Mouse (Mus musculus) adrenal gland, postnatal 36 days (tissue): ENCODE data around the gene 4931406C07Rik. TPM values are rescaled to one million over a fixed set of nuclear protein-coding genes. Genes with fewer than 3 reads are reported as not detected.

Source experiments
- DNase-seq, 2 experiments: peaks; one replicate each; pipeline ENCODE4 v3.0.0; 2021; ENCODE audit warnings: mixed read lengths in 1 of 2
- microRNA-seq: library from miRNA; unstranded; fragments of <30 nt; microRNA quantifications from one replicate; pipeline ENCODE4 v1.2.0, GENCODE M21; 2021
- total RNA-seq, 2 experiments: library from RNA; stranded (reverse); gene quantifications; 2 replicates each; pipeline ENCODE4 v1.2.3; 2021

Gene 4931406C07Rik
- total RNA-seq, 2 experiments from 2014 or later: 99.2 to 104 TPM

DNA sequence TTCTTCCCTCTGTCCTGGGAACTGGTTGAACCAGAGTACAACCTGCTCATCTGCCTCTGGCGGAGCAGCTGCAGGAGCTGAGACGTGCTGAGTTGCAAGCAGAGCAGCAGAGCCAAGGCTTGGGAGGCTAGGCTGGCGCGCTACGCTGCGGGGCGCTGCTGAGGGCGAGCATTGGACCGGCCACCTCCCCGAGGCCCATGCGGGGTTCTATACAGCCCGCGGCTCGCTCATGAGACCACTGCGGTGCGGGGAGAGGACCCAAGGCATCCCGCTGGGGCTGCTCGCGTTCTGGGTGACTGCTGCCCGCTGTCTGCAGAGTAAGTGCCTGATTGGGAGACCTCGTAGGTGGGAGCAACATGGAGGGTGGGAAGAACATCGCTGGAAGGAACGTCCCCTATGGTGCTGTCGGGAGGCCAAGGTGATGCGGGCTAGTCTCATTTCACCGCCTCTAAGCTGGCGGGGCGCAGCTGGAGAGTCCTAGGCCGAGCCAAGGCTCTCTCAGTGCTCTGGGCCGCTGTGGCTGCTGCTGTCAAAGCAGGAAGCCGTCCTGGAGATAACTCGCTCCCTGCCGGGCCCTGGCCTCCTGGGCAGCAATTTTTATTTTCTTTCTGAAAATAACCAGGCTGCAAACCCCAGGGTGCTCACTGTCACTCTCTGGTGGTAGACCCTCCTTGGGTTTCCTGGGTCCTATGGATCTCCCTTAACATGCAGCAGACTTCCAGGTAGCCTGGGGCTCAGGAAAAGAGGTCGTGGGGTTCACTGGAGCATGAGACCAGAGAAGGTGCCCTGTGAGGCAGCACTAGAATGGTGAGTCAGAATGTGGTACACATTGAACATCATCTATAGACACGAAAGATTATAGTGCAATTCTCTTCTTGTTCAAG lies 67.0 kb downstream of the 4931406C07Rik start, which contains the start of gene Vstm5:
Gene Vstm5 (plus strand): TSS at position 4 of the 884 bp plus-strand sequence.
- DNase-seq: peak; percentile 33 to 54

DNA sequence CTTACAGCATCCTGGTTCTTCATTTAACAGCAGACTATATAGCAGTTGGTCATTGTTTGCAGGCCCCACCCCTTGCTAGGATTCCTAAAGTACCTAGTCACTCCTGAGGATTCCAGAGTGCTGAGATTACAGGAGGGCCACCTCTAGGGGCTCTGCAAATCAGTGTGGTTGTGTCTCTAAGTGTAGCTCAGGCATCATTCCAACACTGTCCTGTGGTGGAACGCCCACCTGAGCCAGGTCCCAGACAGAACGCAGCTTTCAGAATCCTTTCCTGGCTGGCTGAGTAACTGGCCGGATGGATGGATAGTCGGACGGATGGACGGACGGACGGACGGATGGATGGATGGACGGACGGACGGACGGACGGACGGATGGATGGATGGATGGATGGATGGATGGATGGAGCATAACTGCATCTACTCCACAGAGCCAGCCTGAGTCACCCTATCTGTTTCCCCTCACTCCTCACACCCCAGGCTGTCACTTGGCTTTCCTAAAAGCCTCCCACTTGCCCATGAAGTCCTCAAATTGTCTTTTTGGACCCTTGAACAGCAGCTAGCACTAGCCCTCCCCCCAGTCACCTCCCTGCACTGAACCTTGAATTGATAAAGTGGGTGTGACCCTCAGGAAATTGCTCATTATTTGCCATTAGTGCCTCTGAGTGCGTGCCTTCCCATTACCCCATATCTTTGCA lies 67.8 kb downstream of the 4931406C07Rik start:
- DNase-seq: no peak

- DNase-seq: no peak
These were observed 68.5 kb downstream of the 4931406C07Rik start for GRCm38 (mm10) chr9:15237516-15238296.

DNA sequence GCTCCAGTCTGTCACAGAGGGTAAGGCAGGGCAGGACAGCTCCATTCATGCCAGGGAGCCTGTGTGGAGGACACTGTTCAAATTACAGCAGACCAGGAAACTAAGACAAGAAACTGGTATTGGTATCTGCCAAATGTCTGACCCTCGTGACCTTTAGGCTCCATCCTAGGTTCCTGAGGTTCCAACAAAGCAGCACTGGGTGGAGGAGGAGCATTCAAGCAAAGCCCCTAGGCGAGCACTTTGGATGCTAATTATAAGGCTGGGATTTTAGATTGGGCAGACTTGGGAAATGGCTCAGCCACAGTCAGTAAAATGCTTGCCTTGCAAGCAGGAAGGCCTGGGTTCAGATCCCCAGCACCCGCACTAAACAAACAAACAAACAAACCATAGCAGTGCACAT lies 70.3 kb downstream of the 4931406C07Rik start:
- DNase-seq: no peak

GRCm38 (mm10) chr9:15233604-15234003 lies 72.6 kb downstream of the 4931406C07Rik start:
- no peak for DNase-seq

Small RNA genes within 50 kb of the gene (microRNA-seq; reads per million reads assigned to microRNA genes)
- gene Gm49349 (not detected), gene mmu-mir-7650 (not detected)

Other genes starting within 250 kb of the 4931406C07Rik start
- 1 to 10 TPM in 1 of 2 experiments, under 1 TPM in 1; 0.89 to 3.0 TPM for gene Hephl1, start 194.3 kb downstream of the 4931406C07Rik start, total RNA-seq
- gene Vstm5, start 67.4 kb downstream of the 4931406C07Rik start, total RNA-seq: under 1 TPM; 0.43 to 0.53 TPM
- 10 to 100 TPM; 32.4 to 34.5 TPM for gene Med17, start 26.5 kb downstream of the 4931406C07Rik start, total RNA-seq
- 10 to 100 TPM; 87.9 to 98.6 TPM for gene Taf1d, start 234 bp downstream of the 4931406C07Rik start, total RNA-seq
- gene Cep295, start 51.3 kb upstream of the 4931406C07Rik start, total RNA-seq: 10 to 100 TPM; 11.4 to 12.3 TPM
- 10 to 100 TPM; 29.0 to 35.2 TPM for gene Smco4, start 187.0 kb upstream of the 4931406C07Rik start, total RNA-seq